Mouse (Mus musculus) ES-Bruce4 (cell line): Measurements from ENCODE around the gene Nxnl2.

Source experiments
- CTCF ChIP-seq: IDR thresholded peaks from one replicate; pipeline ENCODE4 v1.8.1; 2011; ENCODE audit warnings: low read depth, low read length
- EP300 ChIP-seq: IDR thresholded peaks from 2 replicates; pipeline ENCODE4 v1.6.1; 2011; ENCODE audit warnings: low read depth, low read length; ENCODE audit not compliant: insufficient read depth
- POLR2A ChIP-seq: IDR thresholded peaks from one replicate; pipeline ENCODE4 v1.8.1; 2011; ENCODE audit warnings: low read length; ENCODE audit not compliant: insufficient read depth

DNA sequence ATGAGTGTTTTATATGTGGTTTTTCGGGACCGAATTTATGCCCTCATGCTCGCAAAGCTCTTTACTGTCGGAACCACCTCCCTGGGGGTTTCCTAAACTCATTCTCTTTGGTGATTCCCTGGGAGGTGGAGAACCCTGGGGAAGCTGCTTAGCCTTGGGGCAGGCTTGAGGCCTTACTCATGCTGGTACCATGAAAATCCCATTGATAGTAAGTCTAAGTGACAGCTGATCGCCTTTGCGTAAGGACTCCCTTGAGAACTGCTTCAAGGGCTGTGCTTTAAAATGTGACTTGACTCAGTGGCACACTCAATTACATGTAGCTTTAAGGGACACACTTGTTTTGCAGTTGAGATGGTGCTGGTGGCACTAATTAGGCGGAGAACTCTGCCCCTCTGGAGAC, 1.8 kb downstream of the Nxnl2 start:
- no peak for TF ChIP-seq CTCF
- no peak for TF ChIP-seq POLR2A
- TF ChIP-seq EP300, result no peak
